In the genomic region with DNA sequence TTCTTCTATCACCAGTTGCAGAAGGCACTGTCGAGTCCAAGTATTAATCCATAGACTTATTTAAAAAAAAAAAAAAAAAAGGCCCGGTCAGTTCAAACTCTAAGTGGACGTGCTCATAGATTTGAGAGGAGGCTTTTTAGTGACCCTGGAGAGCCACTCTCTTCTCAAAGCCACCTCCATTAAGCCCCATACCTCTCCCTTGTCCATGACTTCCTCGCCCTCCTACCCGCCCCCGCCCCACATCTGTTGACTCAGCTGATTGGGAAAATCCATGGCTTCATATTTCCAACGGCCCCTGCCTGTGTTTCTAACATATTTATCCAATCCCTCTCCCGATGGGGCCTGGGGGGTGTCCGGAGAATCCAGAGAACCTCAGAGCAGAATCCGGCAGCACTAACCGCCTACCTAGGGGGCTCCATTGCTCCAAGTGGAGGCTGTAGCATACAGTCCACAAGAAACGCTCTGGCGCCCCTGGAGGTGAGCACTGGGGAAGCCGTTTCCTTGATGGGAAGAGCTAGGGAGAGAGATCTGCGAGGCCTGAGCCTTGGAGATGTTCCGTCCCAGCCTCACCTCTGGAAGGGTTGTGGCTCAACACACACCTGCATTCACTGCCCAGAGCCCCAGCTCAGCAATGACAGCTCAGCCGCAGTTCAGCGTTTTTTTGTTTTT, we compare ENCODE assay signal across 8 mouse cellular contexts.
A peak's percentile ranks its signal among the peaks of the same experiment; 100 is the strongest.
DNase-seq lines count a peak whose midpoint lies in the region; ATAC-seq and TF ChIP-seq lines count a peak whose summit lies in the region.

No protein-coding gene starts in this region.

- H3K27me3 ChIP-seq in intestine, embryonic 14.5 days (replicated peaks; ENCODE audit: control insufficient read depth, insufficient read depth, low read length), result no peaks in the 10 kb centered on the region
- peaks cover 2% of the 10 kb centered on the region; the same call in 1 of the 2 replicates for H3K27me3 ChIP-seq in liver, adult 2 months (ENCODE audit: control insufficient read depth, insufficient read depth, low read length)
- H3K27me3 ChIP-seq in midbrain, postnatal 0 days (ENCODE audit: insufficient read depth, low read length), result no peaks in the 10 kb centered on the region
- no peaks in the 10 kb centered on the region for H3K27me3 ChIP-seq in stomach, embryonic 16.5 days (ENCODE audit: control insufficient read depth, insufficient read depth, low read length)

- H3K36me3 ChIP-seq in intestine, embryonic 14.5 days (ENCODE audit: control insufficient read depth, insufficient read depth, low read length), result no peaks in the 10 kb centered on the region
- H3K36me3 ChIP-seq in liver, adult 2 months (ENCODE audit: control insufficient read depth, insufficient read depth, low read length), result no peaks in the 10 kb centered on the region
- H3K36me3 ChIP-seq in midbrain, postnatal 0 days (ENCODE audit: insufficient read depth, low read length), result no peaks in the 10 kb centered on the region
- no peaks in the 10 kb centered on the region for H3K36me3 ChIP-seq in stomach, embryonic 16.5 days (ENCODE audit: control insufficient read depth, insufficient read depth, low read length)

- DNase-seq in urinary bladder, postnatal 4 days (ENCODE audit: low spot score in 2 of 2), result peak; percentile 44 to 80
- no peak for DNase-seq in urinary bladder, adult 2 months (ENCODE audit: low spot score)
- DNase-seq in embryo, embryonic 10 days (ENCODE audit: low spot score), result peak; percentile 90
- peak; percentile 84 for DNase-seq in intestine, embryonic 14.5 days (ENCODE audit: low spot score)
- peak; percentile 13 for DNase-seq in liver, adult 2 months (ENCODE audit: extremely low read depth, low read depth, low spot score)
- peak; percentile 90 for DNase-seq in midbrain, postnatal 0 days (ENCODE audit: low spot score)

- no peak overlapping the region for H3K27ac ChIP-seq in intestine, embryonic 14.5 days (ENCODE audit: low read depth)
- H3K27ac ChIP-seq in liver, adult 2 months (replicated peaks; ENCODE audit: insufficient read depth, low read depth, low read length), result no peak overlapping the region
- no peak overlapping the region for H3K27ac ChIP-seq in midbrain, postnatal 0 days (ENCODE audit: low read depth, low read length)
- H3K27ac ChIP-seq in stomach, embryonic 16.5 days (ENCODE audit: low read length), result no peak overlapping the region

- 35% methylated on average over 18 of the region's 18 CpGs for WGBS in intestine, embryonic 14.5 days
- WGBS in liver, adult 2 months, result 15% methylated on average over 18 of the region's 18 CpGs
- WGBS in midbrain, postnatal 0 days, result 36% methylated on average over 18 of the region's 18 CpGs
- WGBS in stomach, embryonic 16.5 days, result 25% methylated on average over 18 of the region's 18 CpGs

- no peaks in the 10 kb centered on the region for H3K4me1 ChIP-seq in intestine, embryonic 14.5 days (replicated peaks; ENCODE audit: control insufficient read depth, insufficient read depth, low read length)
- no peaks in the 10 kb centered on the region for H3K4me1 ChIP-seq in liver, adult 2 months (ENCODE audit: control insufficient read depth, insufficient read depth, low read length)
- H3K4me1 ChIP-seq in midbrain, postnatal 0 days (ENCODE audit: insufficient read depth, low read length), result no peaks in the 10 kb centered on the region
- H3K4me1 ChIP-seq in stomach, embryonic 16.5 days (ENCODE audit: control insufficient read depth, insufficient read depth, low read length), result no peaks in the 10 kb centered on the region

- no peak overlapping the region; the same call in 1 of the 2 replicates for H3K4me3 ChIP-seq in intestine, embryonic 14.5 days (ENCODE audit: low read depth, low read length)
- no peak overlapping the region for H3K4me3 ChIP-seq in liver, adult 2 months (ENCODE audit: insufficient read depth, low read depth, low read length)
- H3K4me3 ChIP-seq in midbrain, postnatal 0 days (ENCODE audit: low read depth, low read length), result no peak overlapping the region
- peak overlapping the region; percentile 11; the same call in 1 of the 2 replicates for H3K4me3 ChIP-seq in stomach, embryonic 16.5 days (replicated peaks; ENCODE audit: low read length)

- ATAC-seq in granulocyte monocyte progenitor cell, adult 5-6 weeks (replicated peaks; ENCODE audit: poor library complexity, severe bottlenecking), result peak; percentile 82
- ATAC-seq in intestine, embryonic 14.5 days (replicated peaks; ENCODE audit: low FRiP score, low TSS enrichment, low read depth), result peak; percentile 72
- ATAC-seq in midbrain, postnatal 0 days (ENCODE audit: low FRiP score), result peak; percentile 70
- ATAC-seq in stomach, embryonic 16.5 days (ENCODE audit: insufficient read depth, low FRiP score), result peak; percentile 78

- no peak overlapping the region for H3K9ac ChIP-seq in intestine, embryonic 14.5 days (ENCODE audit: low read length)
- H3K9ac ChIP-seq in liver, adult 2 months (ENCODE audit: low read depth, low read length), result no peak overlapping the region
- no peak overlapping the region for H3K9ac ChIP-seq in midbrain, postnatal 0 days (replicated peaks; ENCODE audit: low read length, poor library complexity, severe bottlenecking)
- H3K9ac ChIP-seq in stomach, embryonic 16.5 days (ENCODE audit: low read length), result no peak overlapping the region

- H3K9me3 ChIP-seq in intestine, embryonic 14.5 days (ENCODE audit: control insufficient read depth, low read length), result no peaks in the 10 kb centered on the region
- H3K9me3 ChIP-seq in midbrain, postnatal 0 days (ENCODE audit: low read length), result no peaks in the 10 kb centered on the region
- H3K9me3 ChIP-seq in stomach, embryonic 16.5 days (replicated peaks; ENCODE audit: control insufficient read depth, low read length), result no peaks in the 10 kb centered on the region

- no peak for TF ChIP-seq POLR2A in liver, adult 2 months (IDR thresholded peaks at IDR 0.05; ENCODE audit: extremely low read depth, insufficient read depth, low read length)

- H3K4me2 ChIP-seq in intestine, embryonic 14.5 days (ENCODE audit: low read length), result 0 out of 2 replicates have a peak overlapping the region, but pooled peaks have one; percentile 9
- no peak overlapping the region for H3K4me2 ChIP-seq in midbrain, postnatal 0 days (ENCODE audit: low read depth, low read length, poor library complexity, severe bottlenecking)
- peak overlapping the region; percentile 36 for H3K4me2 ChIP-seq in stomach, embryonic 16.5 days (ENCODE audit: low read depth, low read length)

- peak; percentile 74 for TF ChIP-seq CTCF in liver, adult 2 months (IDR thresholded peaks at IDR 0.05; ENCODE audit: low read depth, low read length)
- TF ChIP-seq CTCF in midbrain, postnatal 0 days (IDR thresholded peaks at IDR 0.05), result peak; percentile 86

- H3K79me2 ChIP-seq in liver, adult 2 months (ENCODE audit: control insufficient read depth, insufficient read depth, low read length), result no peaks in the 10 kb centered on the region
